Comparison of ENCODE assay signal across 17 mouse cellular contexts in genomic region chr16:74984207-74984606, GRCm38 (mm10).
A peak's percentile ranks its signal among the peaks of the same experiment; 100 is the strongest.
DNase-seq lines count a peak whose midpoint lies in the region.
"Had no signal": no experiment of that assay in that cellular context is flagged by ENCODE, and none has a peak within 500 bp of the region (broad histone marks: within the 10 kb centered on the region; RNA-seq: fewer than 3 reads in every experiment).

No protein-coding gene starts in this region.

- DNase-seq in layer of hippocampus, adult 11-12 months (ENCODE audit: low spot score): peak; percentile 45
- DNase-seq in layer of hippocampus, postnatal 10 days (ENCODE audit: low spot score in 2 of 2): no peak
- DNase-seq in brain, adult 2 months (ENCODE audit: low read depth, low spot score): peak; percentile 69
- peak; percentile 30 to 40 for DNase-seq in layer of hippocampus, adult 8-10 months (ENCODE audit: low spot score in 2 of 2)
- peak; percentile 35 to 41 for DNase-seq in layer of hippocampus, postnatal 36 days
- DNase-seq in cerebellum, adult 9-10 months: no peak
- DNase-seq in spleen, adult 18-20 months: no peak
- DNase-seq: adrenal gland, adult 2 months; adrenal gland, postnatal 14 days; cerebellum, adult 11-12 months; cerebellum, adult 8-10 months; cerebellum, postnatal 14 days; gastrocnemius, adult 2 months; gastrocnemius, postnatal 14 days; heart, adult 18-20 months; heart, postnatal 14 days; heart, postnatal 4 days had no signal

Comparison
In these comparisons a context has a peak if more than half of its experiments do, and no peak if none do; other contexts are left out.
1. DNase-seq: peak in layer of hippocampus, adult 11-12 months (single experiment), brain, adult 2 months (single experiment), layer of hippocampus, adult 8-10 months (2 of 2) and layer of hippocampus, postnatal 36 days (2 of 2); none in layer of hippocampus, postnatal 10 days (0 of 2), cerebellum, adult 9-10 months (single experiment) and spleen, adult 18-20 months (0 of 2).